Mouse (Mus musculus): ENCODE measurements around the gene Ppp1r1b.

GRCm38 (mm10) chr11:98328371-98329069 lies 19.7 kb upstream of the Ppp1r1b start:
- TF ChIP-seq CTCF (IDR thresholded peaks at IDR 0.05) = no peak
- TF ChIP-seq EP300 (IDR thresholded peaks at IDR 0.05; ENCODE audit: insufficient read depth, low read depth, low read length) = no peak

Data from heart, adult 2 months (tissue).